Mouse (Mus musculus) skeletal muscle tissue, adult 2 months (tissue): Measurements from ENCODE around the gene Nsd1.
A peak's percentile ranks its signal among the peaks of the same experiment; 100 is the strongest.

ENCODE experiments used
- DNase-seq: peaks from one replicate; pipeline ENCODE4 v3.0.0-alpha.2; 2012; ENCODE audit warnings: low read depth, low spot score

Nsd1 gene

DNA sequence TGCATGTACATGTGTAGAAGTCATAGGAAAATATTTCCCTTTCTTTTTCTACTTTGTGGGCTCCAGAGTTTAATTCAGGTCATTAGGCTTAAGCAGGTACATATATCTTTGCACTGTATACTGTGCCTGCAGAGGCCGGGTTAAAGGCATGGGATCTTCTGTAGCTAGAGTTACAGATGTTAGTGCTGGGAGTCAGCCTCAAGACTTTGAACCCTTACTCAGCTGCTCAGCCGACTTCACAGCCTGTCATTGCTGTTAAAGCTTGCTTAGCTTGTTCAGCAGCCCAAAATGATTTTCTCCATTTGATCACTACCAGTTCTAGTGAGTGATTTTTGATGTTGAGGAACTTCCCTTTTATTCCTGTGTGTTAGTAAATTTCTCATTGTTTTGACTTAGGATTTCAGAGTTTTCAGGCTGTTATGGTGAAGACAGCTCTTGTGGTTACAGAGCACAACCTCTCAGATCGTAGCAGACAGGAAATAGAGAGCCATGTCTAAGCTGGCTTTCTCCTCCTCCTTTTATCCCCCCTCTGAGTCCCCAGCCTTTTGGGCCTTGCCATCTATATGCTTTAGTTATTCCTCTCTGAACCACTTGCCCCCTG, 45.6 kb downstream of the Nsd1 start:
- no peak for DNase-seq

DNA sequence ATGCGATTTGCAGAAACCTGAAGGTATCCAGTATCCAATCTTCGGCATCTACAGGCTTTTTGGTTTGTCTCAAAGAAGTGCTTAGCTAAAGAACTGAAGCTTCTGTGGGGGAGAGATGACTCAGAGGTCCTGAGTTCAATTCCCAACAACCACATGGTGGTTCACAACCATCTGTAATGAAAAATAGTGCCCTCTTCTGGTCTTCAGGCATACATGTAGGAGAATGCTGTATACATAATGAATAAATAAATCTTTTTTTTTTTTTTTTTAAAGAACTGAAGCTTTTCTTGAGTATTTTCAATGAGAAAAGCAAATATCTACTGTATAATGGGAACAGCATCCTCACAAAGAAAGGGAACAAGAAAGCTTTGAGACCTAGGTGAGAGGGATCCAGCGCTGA, 49.1 kb downstream of the Nsd1 start:
- no peak for DNase-seq

DNA sequence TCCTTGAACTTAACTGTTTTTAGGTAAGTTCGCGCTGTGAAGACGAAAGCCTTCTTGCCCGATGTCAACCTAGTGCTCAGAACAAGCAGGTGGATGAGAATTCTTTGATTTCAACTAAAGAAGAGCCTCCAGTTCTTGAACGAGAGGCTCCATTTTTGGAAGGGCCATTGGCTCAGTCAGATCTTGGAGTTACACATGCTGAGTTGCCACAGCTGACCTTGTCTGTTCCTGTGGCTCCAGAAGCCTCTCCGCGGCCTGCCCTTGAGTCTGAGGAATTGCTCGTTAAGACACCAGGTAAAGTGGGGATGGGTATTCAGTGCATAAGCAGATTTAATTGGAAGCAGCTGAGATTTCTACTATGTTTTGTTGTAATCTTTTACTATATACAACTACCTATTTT, 51.9 kb downstream of the Nsd1 start:
- no peak for DNase-seq

DNA sequence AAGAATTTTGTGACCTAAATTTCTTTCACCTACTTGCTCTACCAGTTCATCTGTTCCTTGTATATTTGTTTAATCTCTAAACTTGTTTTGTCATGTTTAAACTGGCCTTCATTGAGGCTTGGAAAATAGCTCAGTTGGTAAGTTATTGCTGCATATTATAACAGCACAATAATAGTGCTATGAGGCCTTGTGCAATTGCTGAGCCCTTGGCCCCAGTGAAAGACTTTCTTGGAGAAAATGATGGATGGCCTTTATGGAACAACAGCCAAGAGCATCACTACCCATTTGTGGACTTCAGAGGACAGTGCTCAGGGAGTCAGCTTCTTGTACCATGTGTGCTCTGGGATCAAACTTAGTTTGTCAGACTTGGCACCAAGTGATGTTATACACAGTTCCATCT, 52.5 kb downstream of the Nsd1 start:
- DNase-seq = no peak

DNA sequence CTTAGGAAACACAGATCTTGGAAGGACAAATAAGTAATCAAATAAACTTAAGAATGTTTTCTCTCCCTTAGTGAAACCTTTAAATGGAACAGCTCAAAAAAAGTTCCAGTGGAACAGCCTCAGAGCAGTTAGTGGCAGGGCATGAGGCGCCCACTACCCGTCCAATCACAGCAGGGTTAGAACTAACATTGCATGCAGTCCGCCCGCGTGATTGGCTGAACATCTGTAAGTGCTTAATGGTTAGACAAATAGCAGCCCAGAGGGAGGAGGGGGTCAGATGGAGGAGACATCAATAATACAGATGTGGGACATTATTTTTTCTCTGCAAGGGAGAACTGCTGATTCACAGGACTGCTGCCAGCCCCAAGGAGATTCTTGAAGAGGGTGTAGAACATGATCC, 67.6 kb downstream of the Nsd1 start:
- no peak for DNase-seq

DNA sequence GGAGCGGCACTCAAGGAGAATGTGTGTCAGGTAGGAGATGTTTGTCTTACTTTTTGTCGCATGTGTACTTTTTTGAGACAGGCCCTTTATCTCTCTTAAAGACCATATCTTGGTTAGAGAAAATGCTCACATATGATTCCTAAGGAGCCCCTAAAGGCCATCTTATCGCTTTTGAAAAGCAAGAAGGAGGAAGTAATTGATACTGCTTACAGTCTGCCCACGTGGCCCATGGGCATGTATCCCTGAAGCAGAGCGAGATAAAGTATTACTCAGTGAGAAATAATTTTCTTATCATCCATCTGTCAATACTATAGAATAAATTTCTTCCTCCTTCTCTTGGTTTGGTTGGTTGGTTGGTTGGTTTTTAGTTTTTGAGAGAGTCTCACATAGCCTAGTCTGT, 68.1 kb downstream of the Nsd1 start:
- DNase-seq = no peak

DNA sequence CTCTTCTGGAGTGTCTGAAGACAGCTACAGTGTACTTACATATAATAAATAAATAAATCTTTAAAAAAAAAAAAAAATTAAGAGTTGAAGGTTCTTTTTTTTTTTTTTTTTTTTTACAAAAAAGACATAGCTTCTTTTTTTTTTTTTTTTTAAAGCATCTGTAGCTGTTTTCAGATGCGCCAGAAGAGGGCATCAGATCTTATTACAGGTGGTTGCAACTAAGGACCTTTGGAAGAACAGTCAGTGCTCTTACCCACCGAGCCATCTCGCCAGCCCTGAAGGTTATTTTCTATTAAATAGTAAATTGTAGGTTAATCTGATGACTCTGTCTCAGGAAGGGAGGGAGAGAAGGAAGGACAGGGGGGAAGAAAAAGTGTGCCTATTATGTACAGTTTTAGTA, 79.3 kb downstream of the Nsd1 start:
- DNase-seq = no peak

DNA sequence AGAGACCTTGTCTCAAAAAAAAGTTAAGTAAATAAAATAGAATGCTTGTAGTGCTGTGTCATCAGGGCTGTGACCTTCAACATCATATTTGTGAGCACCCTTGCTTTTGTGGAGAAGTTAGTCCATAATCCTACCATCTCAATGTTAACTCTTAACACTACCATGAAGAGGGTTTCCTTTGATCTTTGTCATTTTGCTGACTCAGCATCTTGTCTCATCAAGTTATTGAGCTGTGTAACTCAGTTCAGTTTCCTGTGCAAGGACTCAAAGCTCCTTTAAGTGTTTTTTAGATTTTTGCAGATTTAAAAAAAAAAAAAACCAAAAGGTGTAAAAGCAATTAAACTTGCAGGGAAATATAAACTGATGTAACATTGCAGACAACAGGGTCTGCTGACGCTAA, 87.2 kb downstream of the Nsd1 start:
- no peak for DNase-seq

DNA sequence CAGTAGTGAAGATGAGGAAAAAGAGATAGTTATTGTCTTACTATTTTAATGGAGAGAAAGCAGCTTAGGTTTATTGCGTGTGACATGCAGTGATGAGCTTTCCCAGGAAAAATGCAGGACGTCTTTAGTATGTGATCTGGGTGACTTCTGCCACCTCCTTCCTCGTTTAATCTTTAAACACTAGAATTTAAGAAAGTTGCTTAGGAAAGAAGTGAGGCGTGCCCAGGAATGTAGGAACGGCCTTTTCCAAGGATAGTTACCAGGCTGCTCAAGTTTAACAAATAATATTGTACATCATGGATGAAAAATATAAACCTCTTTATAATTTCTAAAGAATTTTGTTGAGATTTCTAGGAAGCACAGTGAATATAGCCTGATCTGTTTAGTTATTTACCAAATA, 91.3 kb downstream of the Nsd1 start:
- no peak for DNase-seq

DNA sequence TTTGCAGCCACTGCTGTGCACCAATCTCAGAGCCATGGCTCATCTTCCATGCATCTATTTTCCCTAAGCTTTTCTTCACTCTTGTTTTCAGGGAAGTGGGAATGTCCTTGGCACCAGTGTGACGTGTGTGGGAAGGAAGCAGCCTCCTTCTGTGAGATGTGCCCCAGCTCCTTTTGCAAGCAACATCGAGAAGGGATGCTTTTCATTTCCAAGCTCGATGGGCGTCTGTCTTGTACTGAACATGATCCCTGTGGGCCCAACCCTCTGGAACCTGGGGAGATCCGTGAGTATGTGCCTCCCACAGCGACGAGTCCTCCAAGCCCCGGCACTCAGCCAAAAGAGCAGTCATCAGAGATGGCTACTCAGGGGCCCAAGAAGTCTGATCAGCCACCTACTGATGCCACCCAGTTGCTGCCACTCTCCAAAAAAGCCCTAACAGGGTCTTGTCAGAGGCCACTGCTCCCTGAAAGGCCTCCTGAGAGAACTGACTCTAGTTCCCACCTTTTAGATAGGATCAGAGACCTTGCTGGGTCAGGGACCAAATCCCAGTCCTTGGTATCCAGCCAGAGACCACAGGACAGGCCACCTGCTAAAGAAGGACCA, 102.5 kb downstream of the Nsd1 start:
- no peak for DNase-seq

DNA sequence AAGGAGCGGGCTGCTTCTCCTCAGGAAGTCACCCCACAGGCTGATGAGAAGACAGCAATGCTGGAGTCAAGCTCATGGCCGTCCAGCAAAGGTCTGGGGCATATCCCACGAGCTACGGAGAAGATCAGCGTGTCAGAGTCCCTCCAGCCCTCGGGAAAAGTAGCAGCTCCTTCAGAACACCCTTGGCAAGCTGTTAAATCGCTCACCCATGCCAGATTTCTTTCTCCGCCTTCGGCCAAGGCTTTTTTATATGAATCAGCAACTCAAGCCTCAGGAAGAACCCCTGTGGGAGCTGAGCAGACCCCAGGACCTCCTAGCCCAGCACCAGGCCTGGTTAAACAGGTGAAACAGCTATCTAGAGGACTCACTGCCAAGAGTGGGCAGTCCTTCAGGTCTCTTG, 103.5 kb downstream of the Nsd1 start:
- DNase-seq = no peak

DNA sequence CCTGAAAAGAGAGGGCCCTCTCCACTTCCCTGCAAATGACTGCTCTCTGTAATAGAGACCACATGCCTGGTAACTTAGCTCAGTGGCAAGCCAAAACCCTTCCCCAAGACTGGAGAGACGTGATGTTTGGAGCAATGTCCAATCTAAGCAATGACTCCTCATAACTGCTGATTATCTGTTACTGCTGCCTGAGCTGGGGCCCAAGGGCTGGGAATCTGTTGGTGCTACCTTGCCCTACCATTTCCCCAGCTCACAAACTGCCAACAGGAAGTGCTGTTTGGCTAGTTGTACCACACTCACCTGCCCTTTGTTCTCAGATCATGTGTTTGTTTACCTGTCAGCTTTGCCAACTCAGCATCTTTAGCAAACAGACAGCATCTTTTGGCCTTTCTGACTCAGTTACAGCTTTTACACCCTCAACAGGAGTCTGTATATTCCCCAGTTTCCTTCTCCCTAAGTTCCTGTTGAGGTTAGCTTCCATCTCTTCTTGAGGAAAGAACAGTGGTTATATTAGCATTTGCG, 105.4 kb downstream of the Nsd1 start:
- no peak for DNase-seq

DNA sequence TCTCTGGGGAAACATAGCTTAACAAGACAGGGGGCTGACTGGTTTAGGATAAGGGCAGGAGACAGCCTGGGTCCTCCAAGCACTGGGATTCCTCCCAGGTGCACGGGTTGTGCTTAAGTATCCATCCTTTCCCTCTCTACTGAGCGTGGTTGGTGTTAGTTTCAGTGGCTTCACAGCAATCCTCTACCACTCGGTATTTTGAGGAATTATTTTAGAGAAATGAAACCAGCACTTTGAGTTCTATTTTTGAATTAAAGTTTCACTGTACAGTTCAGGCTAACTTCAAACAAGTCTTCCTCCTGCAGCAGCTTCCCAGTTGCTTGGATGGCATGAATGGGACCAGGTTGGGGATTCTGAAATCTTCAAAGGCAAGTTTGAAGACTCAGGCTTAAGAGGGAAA, 108.8 kb downstream of the Nsd1 start:
- DNase-seq = no peak

DNA sequence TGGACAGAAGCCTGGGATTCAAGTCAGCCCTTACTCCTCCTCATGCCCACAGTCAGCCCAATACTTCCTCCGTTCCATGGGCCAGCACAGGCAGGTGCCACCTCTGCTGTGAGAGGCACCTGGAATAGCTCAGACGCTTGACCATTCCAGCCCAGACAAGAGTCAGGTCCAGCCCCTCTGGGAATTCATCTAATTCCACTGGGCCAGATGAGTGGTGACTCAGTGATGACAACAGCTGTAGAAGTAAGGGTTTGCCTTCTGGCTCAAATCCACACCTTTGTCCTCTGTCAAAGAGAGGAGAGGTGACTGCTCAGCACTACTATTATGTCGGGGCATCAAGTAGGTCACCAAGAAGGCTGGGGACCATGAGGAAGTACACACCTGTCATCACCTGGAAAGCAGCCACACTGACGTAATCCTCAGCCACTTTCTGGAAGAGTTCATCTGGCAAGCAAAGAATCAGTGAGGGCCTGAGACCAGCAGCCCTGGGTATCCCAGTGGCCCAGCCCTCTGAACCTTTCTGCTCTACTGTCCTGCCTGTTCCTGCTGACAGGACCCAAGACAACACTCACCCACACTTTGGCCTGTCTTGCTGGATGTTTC, 110.5 kb downstream of the Nsd1 start, which contains the start of gene Prelid1:
TSS of gene Prelid1 (plus strand) at position 570 of the 603 bp plus-strand sequence.
- no peak for DNase-seq

DNA sequence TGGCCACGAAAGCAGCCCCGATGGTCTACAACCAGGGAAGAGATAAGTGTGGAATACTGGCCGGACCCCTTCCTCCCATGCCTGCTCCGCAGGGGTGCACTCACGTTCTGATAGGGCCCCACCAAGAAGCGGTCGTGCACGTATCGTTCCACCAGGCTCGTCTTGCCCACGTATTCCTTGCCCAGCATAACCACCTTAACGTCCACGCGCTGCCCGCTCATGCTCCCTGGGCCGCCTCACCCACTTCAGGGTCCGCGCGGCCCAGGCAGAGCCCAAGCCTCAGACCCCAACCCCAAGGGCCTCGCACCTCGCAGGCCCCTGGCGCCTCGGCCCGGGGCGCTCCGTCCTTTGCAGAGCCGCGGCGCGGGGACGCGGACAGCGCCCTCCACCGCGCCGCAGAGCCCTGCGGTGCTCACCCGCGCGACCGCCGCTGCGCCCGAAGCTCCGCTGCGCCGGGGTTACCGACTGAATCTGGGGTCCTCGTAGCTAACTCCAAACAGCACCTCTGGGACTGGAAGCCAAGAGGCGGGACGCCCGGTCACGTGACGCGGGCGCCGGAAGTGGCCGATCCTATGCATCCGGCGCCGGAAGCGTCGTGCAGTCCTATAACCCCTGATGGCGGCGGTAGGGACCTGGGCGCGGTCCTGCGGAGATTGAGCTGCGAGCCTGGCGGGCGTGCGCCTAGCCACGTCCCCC, 112.0 kb downstream of the Nsd1 start, which contains the start of gene Rab24:
TSS of gene Rab24 (minus strand) at position 513 of the 696 bp plus-strand sequence.
- peak; percentile 74 for DNase-seq

DNA sequence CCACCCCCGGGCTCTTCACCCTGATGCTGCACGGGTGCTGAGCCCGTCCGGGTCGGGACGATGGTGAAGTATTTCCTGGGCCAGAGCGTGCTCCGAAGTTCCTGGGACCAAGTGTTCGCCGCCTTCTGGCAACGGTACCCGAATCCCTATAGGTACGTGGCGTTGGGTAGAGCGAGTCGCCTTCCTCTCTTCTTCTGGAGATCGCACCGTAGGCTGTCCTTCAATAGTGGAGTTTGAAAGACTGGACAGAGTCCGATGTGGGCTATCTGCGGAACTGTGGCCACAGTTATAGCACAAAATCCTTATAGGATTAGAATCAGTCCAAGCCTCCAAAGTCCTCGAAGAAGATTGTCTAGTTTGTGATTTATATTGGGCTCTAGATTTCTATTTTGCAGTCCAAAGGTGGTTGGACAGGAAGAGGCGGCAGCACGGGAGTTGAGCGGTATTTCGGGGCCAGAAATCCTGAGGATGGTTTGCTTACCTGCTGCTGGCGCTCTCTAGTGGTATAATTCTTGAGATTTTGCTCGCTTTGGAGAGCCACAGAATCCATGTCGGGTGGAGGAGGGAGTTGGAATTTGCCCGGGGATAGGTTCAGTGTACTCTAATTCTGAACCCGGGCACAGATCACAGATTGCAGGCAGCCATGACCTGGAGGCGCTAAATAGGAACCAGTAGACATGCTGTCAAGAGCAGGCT, 112.7 kb downstream of the Nsd1 start:
- no peak for DNase-seq

DNA sequence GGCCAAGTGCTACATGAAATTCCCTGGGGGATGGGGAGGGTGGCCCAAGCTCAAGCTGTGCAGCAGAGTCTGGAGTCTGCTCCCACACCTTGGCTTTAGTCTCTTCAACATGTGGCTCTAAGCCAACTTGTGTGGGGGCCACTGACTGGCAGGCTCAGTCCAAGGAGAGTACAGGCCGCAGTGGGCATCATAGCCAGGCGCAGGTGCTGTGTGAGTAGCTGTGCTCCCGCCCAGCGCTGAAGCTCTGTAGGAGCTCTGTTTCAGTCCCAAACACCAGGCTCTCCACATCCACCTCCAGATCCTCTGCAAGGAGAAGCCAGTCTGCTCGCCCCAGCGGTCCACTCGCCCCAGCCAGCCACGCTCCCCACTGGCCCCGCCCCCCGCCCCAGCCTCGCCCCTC, 116.0 kb downstream of the Nsd1 start:
- DNase-seq = no peak

DNA sequence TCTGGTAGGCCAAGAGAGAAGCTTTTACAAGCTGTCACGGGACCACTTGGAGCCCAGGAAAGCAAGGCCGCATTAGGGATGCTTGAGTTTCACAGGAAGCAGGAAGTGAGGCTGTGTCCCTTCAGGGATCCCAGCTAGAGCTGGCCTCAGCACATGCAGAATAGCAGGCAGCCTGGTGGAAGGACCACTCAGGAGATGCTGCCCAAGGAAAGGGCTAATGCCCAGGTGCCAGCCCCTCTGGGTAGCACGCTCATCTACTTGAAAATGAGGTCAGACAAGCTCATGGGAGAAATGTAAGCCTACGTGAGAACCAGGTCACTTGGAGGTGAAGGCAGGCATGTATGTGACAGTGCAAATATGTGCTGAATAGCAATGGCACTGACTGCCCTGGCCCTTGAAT, 117.6 kb downstream of the Nsd1 start:
- DNase-seq = no peak

DNA sequence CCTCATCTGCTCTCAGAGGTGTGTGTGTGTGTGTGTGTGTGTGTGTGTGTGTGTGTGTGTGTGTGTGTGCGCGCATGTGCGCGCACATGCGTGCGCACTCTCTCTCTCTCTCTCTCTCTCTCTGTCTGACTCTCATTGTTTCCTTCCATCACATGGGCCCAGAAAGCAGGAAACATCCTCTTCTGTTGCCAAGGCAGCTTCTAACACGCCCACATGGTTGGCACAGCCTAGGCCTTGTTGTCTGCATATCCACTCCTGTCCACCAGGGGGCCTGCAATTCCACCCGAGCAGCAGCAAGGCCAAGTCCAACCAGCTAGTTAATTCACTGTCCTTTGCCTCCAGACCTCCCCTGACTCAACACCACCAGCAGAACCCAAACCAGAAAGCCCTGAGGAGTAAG, 118.1 kb downstream of the Nsd1 start:
- peak; percentile 79 for DNase-seq

DNA sequence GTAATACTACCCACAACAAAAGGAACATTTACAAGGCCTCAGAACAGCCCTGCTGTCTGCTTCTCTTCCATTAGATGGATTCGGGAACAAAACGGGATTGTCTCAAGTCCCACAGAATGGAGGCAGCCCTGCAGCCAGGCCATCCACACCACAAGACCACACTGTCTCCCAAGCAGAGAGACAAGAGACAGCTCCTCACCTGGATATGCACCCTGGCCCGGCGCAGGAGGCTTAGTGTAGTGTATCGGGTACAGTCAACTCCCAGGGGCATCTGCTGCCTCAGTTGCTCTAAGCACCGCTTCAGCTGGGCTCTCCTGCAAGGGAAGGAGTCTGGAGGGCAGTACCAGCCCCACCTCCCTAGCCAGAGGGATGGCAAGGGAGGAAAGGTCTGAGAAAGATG, 118.6 kb downstream of the Nsd1 start:
- DNase-seq = no peak

DNA sequence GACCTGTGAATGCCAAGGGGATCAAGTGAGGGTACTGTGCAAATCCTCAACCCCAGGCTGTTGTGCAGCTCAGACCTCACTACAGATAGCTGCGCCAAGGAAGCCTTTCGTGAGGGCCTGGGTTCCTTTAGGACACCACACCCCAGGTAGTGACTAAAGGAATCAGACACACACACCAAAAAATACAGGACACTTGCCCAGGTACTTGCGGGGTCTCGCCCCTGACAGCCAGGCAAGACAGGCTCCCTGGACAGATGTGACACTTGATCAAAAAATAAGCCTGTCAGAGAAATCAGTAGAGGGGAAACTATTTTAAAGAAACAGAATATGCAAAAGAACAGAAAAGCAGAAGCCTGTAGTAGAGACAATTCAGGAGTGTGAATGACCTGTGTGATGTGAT, 119.1 kb downstream of the Nsd1 start:
- no peak for DNase-seq

DNA sequence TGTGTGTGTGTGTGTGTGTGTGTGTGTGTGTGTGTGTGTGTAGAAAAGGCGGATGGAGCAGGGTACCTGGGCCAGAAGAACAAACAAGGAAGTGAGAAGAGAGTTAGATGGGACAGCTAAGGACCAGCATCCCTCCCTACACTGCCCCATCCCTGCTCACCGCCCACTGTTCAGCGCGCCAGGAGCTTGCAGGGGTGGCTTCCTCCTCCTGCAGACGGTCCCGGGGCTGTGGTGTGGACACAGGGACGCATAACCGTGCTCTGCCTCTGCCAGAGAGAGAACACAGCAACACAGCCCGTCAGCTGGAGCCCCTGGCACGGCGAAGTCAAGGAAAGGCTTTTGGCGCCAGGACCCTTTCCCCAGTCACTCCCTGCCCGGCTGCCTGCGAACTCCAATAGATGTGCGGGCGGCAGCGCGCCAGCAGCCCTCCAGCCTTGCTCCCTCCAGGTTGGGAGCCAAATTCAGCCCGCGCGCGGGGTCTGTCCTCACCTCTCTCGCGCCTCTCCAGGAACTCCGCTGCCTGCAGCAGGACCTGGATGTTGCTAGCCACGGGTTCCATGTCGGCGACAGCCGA, 119.6 kb downstream of the Nsd1 start:
- DNase-seq = no peak
